Mouse (Mus musculus) heart, postnatal 25 days (tissue): Measurements from ENCODE around the gene Cacna1c. TPM values are rescaled to one million over a fixed set of nuclear protein-coding genes. Genes with fewer than 3 reads are reported as not detected.

ENCODE experiments used
- DNase-seq: peaks from one replicate; pipeline ENCODE4 v3.0.0; 2022; ENCODE audit warnings: low spot score
- intact Hi-C: fragments of 180-260 bp; cut with DNase I; formaldehyde crosslinking; loops from one replicate; pipeline ENCODE4 v1.15.1; 2025
- total RNA-seq, 2 experiments: library from RNA; stranded (reverse); gene quantifications; 2 replicates each; pipeline ENCODE4 v1.2.3; 2021

Cacna1c gene
- total RNA-seq, 2 experiments from 2014 or later, result 182 to 191 TPM

DNA sequence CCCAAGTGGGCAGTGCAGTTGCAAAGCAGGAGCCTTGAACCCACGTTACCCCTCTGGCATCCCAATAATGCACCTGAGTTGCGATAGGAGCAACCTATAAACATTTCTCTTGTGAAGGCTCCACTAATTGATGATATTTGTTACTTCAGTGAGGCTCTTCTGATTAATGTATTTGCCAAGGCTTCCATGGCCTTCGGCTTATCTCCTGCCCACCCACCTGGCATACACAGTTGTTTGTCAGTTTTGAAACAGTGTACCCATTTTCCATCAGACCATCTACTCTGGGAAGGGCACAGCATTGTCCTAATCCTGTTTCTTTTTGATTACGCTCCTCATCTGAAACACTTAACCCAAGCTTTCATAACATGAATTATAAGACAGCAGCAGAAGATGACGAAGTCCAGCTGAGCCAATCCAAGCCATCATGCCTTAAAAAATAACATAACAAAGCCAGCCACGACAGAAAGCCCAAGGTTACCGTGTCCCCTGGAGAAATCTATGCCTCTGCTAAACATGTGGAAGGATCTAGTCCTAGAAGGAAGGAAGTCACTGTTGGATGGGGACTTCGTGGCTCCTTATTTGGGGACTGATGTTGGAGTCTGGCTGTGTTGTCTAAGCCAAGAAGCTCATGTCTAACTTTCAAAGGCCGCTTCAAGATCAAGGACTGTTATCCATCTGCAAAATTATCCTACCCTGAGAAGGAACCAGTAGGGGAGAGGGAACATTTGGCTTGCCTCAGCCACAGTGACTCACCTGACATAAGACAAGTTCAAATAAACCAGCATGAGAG lies 201.8 kb downstream of the Cacna1c start:
- DNase-seq, result no peak
- intact Hi-C loops, result no loop called here

DNA sequence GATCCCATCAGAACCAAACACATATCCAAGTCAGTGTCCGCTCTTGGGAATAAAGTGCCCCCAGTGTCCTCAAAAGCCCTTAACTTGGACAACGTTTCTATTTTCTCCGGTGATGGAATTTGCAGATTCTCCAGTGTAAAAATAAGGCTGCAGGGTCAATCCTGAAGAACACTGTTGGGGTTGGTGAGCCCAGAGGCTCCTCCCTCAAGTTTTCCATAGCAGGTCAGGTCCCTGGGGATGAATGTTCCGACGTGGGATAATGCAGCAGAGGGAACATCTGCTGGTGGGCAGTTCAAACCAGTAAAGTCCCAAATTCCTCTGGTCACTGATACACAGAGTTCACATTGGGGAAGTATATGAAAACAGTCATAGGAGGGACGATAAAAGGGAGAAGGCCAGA lies 203.8 kb downstream of the Cacna1c start:
- intact Hi-C loops, result no loop called here

GRCm38 (mm10) chr6:118989999-118990776 lies 206.0 kb downstream of the Cacna1c start:
- no peak for DNase-seq
- intact Hi-C loops, result loop anchor here (5.0 kb wide), 1 partner anchor 92 kb away; no protein-coding TSS in a partner anchor

More for the DNA sequence above, 203.8 kb downstream of the Cacna1c start:
- no peak for DNase-seq

GRCm38 (mm10) chr6:118984181-118984901 lies 211.9 kb downstream of the Cacna1c start:
- intact Hi-C loops, result no loop called here
- no peak for DNase-seq

GRCm38 (mm10) chr6:118983471-118984040 lies 212.7 kb downstream of the Cacna1c start:
- intact Hi-C loops, result no loop called here

GRCm38 (mm10) chr6:118980265-118980664 lies 216.0 kb downstream of the Cacna1c start:
- no peak for DNase-seq
- intact Hi-C loops, result no loop called here

More at GRCm38 (mm10) chr6:118983471-118984040, 212.7 kb downstream of the Cacna1c start:
- DNase-seq, result no peak

GRCm38 (mm10) chr6:118977443-118978271 lies 218.6 kb downstream of the Cacna1c start:
- DNase-seq, result no peak
- intact Hi-C loops, result no loop called here

DNA sequence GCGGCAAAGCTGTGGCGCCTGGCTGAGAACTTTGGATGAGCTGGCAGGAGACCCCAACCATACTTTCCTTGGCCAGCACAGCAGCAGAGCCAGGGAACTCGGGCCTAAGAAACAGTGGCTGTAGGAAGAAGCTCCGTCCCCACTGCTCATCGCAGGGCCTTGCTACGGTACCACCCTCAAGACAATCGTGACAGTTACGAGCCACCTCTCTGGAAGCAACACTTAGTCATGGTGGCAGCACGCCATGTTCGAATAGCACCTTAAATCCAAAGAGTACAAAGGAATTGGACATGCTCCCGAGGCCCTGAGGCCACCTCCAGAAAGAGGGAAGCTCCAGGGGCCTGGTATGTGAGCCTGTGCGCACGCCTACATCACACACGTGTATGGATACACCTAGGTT lies 219.6 kb downstream of the Cacna1c start:
- DNase-seq, result no peak
- intact Hi-C loops, result no loop called here

- DNase-seq, result no peak
- intact Hi-C loops, result no loop called here
These were observed 224.2 kb downstream of the Cacna1c start for GRCm38 (mm10) chr6:118971844-118972531.

- no peak for DNase-seq
- intact Hi-C loops, result no loop called here
These were observed 227.4 kb downstream of the Cacna1c start for GRCm38 (mm10) chr6:118968776-118969175.

DNA sequence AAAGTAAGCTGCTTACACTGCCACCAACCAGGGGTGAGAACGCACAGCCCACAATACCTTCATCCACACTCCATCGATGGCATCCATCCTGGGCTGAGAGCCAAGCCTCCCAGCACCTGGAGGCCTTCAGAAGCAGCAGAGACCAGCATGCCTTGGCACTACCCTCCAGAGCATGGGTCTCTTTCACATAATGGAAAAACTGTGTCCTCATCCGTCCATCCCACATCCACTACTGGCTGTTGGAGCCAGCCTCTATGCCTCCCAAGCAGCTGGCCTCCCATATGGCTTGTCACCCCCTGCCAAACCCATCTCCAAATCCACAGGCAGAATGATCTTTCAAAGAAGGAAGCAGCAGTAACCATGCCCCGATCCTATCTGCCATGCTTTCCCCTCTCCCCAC lies 229.3 kb downstream of the Cacna1c start:
- intact Hi-C loops, result no loop called here
- DNase-seq, result no peak

- intact Hi-C loops, result no loop called here
- DNase-seq, result no peak
These were observed 230.6 kb downstream of the Cacna1c start for GRCm38 (mm10) chr6:118965577-118965976.

DNA sequence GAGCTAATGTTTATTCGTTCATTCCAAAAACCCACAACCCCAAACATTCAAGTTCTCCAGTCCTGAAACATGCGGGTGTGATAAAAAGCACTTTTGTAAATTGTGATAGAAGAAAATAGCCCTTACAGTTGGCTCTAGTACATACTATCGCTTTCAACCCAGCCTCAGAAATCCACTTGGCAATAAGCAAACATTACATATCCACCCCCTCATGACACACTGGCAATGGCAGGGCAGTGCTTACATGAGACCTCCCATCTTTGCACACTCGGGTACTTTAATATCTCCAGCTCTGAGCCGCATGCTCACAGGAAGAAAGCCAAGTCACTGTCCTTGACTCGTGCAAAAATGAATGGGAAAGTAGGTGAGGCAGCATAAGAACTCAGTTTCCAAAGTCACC lies 232.4 kb downstream of the Cacna1c start:
- intact Hi-C loops, result no loop called here

GRCm38 (mm10) chr6:118963283-118963682 lies 232.9 kb downstream of the Cacna1c start:
- DNase-seq, result no peak
- intact Hi-C loops, result no loop called here

More for the DNA sequence above, 232.4 kb downstream of the Cacna1c start:
- DNase-seq, result no peak

DNA sequence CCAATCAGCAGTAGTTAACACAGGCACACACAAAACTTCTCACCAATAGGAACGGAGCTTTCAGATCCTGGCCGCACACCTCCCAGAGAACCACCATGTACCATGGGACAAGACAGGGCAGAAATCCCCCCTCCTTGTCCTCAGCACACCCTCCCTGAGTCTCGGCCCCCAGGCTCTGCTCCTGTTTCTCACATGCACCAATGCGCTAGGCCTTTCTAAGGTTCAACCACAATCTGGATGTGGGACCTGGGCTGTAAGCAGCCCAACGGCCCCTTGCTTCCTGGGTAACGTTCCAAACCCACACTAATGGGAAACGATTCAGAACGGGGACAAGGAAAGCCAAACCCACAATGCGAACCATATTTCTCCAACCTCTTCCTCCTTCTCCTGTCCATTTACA lies 237.7 kb downstream of the Cacna1c start:
- DNase-seq, result no peak
- intact Hi-C loops, result no loop called here

DNA sequence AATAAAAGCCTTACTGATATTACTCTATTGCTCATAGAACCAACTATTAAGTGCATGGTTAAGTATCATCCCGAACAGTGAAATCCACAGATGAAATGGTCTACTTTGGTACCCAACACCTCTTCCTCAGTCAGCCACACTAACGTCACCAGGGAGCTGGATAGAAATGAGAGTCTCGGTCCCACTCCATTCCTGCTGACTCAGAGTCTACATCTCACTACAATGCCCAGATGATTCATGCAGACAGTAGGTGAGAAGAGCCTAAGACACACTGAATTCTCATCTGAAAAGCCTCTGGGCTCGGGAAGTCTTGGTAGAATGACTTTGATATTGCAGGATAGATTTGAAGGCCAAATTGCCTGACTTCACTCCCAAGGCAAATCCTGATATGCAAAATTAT lies 240.0 kb downstream of the Cacna1c start:
- no peak for DNase-seq

DNA sequence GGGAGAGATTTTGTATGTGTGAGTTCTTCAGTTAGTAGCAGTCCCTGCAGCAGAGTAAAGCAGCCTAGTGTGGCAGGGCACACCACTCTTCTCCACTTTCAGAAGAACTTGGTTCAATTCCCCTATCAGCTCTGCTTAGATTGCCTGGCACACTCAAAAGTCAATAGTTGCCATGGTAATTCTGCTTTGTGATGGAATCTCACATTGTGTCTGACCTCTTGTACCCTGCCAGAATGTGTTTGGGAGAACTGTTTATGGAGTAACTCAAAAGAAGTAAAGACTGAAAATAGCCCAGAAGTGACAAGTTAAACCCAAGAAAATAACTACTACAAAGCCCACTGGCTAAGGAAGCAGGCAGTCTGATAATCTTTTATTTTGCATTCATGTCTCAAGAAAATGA lies 240.4 kb downstream of the Cacna1c start:
- DNase-seq, result no peak
- intact Hi-C loops, result no loop called here

More for the DNA sequence above, 240.0 kb downstream of the Cacna1c start:
- intact Hi-C loops, result no loop called here

DNA sequence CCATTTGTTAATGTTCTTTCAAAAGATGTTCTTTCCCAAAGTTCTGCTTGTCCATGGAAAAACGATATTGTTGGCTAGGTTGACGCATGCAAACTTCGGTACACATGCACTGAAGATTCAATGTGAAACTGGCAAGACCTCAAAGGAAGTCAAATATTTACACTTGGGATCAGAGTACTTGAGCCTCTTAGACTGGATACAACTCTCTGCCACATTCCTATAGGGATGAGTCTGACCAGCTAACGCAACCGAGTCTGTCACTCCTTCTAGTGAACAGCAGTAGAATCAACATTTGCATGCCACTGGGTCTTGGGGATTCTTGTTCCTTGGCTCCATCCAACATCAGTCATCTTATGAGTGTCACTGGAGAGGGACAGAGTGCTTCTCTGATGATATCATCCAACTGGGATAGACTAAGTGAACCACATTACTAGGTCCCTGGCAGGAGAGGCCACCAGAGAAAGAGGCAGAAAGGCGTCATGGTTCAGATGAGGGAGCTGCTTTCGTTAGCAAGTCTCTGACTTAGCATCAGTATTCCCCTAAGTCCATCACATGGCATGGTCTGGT lies 241.1 kb downstream of the Cacna1c start:
- intact Hi-C loops, result no loop called here
- no peak for DNase-seq
